Mouse (Mus musculus): Measurements from ENCODE around the gene Nup107. TPM values are rescaled to one million over a fixed set of nuclear protein-coding genes. Genes with fewer than 3 reads are reported as not detected.

Nup107 gene
- 13.1 and 14.1 TPM in 2 replicates for polyA plus RNA-seq (2012; ENCODE audit: low replicate concordance)

GRCm38 (mm10) chr10:117792141-117793091 is at the start of gene Nup107:
TSS of gene Nup107 (minus strand) at chr10:117792705.

DNA sequence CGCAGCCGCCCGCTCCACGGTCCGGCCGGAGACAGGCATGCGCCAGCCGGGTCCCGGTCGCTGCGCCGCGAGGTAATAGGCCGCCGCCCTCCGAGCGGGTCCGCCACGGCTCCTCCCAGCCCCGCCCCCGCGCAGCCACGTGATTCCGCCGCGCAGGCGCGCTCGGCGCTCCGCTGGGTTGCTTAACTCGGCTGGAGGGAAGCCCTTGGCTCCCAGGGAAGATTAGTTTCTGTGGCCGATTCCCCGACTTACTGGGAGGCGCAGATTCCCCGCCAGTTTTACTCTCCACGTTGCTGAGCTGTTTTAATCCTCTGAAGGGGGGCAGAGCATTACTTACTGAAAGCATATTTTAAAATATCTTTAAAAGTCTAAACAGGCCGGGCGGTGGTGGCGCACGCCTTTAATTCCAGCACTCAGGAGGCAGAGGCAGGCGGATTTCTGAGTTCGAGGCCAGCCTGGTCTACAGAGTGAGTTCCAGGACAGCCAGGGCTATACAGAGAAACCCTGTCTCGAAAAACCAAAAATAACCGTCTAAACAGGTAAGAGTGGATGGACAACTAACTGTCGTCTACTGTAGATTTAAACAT is 46.1 kb downstream of the Nup107 start, which contains the start of gene Slc35e3:
Slc35e3 (minus strand) TSS at position 69 of the 587 bp plus-strand sequence.

DNA sequence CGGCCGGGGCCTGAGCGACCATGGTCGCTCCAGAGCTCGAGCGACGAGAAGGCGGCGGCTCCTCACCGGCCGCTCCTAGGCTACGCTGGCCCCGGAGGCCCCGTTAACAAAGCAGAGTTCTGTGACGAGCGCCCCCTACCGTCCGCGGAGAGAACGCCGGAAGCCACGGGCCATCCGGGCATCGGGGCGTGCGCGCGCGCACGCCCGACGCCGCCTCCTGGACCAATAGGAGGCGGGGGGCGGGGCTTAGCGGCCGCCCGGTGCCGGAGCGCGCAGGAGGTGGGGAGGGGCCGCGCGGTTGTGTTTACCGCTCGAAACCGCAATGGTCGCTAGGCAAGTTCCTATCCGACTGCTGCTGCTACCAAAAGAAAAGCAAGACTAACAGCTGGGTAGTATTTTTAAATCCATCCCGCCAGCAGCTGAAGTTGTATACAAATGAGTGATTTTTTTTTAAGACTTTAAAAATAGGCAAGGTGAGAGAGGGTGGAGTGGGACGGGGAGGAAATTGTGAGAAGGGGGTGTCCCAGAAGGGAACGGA is 81.8 kb downstream of the Nup107 start, which contains the start of gene Mdm2:
Mdm2 (minus strand) TSS at position 155 of the 538 bp plus-strand sequence.

Other genes starting within 250 kb of the Nup107 start
- gene Cpm, start 163.2 kb downstream of the Nup107 start, polyA plus RNA-seq (2012; ENCODE audit: low replicate concordance), result 3.0 and 5.9 TPM in 2 replicates
- gene Mdm2, start 81.9 kb downstream of the Nup107 start, polyA plus RNA-seq (2012; ENCODE audit: low replicate concordance), result 31.3 and 47.1 TPM in 2 replicates
- gene Slc35e3, start 46.3 kb downstream of the Nup107 start, polyA plus RNA-seq (2012; ENCODE audit: low replicate concordance), result 2.0 and 3.5 TPM in 2 replicates
- gene Rap1b, start 53.3 kb upstream of the Nup107 start, polyA plus RNA-seq (2012; ENCODE audit: low replicate concordance), result 55.5 and 76.8 TPM in 2 replicates

Data from hematopoietic multipotent progenitor cell, adult 10-12 weeks (in vitro differentiated cells).